Mouse (Mus musculus) cerebellum, adult (tissue): ENCODE measurements at regions not wholly inside any gene's neighbourhood (a gene's known extent, or its start where the extent isn't known, plus 50 kb on each side); places are given as distances from the start of the nearest gene placed in this dataset.
A peak's percentile ranks its signal among the peaks of the same experiment; 100 is the strongest.

Experiments used
- ATAC-seq: cut with Nextera tagmentation; 2 replicates; pipeline ENCODE4 v1.9.2; 2017; ENCODE audit warnings: mild to moderate bottlenecking, moderate library complexity, mixed read lengths; ENCODE audit not compliant: insufficient number of reproducible peaks, low FRiP score, low TSS enrichment

DNA sequence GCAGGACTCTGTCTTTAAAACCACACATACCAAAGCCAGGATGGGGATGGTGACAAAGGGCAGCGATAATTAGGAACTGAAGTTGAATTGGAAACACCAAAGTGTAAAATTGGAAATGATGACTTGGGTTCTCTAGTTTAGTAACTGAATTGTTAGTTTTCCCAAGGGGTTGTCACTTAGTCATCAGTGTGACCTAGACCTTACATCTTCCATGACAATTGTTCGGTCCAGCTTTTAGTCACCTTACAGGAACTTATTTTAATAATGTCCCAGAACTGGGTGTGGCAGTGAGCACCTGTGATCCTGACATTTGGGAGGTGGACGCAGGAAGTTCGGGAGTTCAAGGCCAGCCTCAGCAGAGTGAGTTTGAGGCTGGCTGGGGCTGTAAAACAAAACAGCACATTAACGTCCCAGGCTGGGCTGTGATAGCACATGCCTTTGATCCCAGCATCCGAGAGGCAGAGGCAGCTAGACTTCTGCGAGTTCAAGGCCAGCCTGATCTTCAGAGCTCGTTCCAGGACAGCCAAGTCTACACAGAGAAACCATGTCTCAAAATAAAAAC is 81.9 kb upstream of the Hes1 start:
- no peak for ATAC-seq

DNA sequence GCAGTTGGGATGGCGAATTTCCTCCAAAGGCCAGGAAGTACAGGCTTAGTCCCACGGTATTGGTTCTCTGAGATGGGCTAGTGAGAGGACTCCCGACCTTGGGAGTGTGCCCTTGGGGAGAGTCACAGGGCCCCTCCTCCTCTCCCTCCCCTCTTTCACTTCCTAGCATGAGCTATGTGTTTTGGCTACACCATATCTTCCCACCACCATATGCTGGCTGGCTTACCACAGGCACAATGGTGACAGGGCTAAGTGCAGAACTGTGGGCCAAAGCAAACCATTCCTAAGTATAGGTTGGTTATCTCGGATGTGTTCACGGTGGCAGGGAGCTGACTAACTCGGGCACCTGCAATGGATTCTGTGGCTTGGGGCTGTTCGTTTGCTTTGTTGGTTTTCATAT is 81.0 kb upstream of the Hes1 start:
- ATAC-seq: no peak

DNA sequence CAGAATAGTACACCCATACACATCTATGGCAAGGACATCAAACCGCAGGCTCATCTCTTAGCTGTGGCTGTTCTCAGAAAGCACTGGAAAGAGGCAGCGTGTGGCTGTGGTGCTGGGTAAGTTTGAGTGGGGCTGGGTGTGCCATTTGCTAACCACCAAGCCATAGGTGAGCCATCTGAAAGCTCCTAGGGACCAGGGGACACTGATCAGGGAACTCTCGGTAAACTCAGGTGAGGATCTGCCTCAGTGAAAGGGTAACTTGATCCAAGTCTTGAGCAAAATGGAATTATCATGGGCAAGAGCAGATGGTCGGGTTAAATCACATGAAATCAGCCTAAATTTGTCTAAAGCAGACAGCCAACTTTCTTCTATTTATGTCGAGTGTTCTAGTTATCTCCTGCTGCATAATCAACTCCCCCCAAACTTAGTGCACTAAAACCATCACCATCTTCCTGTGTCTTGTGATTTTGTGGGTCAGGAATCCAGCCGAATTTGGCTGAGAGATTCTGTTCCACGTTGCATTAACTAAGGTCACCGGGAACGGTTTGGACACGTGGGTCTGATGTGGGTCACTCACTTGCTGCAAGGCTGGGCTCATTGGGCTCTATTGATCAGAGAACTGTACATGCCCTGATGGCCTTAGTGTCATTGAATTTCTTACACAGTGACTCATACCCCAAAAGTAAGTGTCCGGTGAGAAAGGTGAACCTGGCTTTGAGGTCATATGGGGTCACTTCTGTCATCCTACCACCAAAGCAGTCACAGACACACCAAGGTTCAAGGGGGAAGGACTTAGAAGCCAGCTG is 78.9 kb upstream of the Hes1 start:
- ATAC-seq: no peak

DNA sequence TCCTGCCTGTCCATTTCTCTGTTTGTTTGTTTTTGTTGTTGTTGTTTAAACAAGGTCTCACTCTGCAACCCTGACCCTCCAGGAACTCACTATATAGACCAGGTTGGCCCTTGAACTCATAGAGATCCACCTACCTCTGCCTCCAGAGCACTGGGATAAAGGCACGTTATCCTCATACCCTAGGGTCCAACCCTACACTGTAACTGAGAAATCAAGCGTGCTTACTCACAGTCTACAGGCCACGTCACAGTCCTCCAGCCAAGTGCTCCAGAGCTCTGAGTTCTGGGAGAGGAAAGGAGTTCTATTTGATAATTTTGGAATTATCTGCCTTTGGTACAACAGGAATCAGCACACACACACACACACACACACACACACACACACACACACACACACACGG is 76.6 kb upstream of the Hes1 start:
- no peak for ATAC-seq

DNA sequence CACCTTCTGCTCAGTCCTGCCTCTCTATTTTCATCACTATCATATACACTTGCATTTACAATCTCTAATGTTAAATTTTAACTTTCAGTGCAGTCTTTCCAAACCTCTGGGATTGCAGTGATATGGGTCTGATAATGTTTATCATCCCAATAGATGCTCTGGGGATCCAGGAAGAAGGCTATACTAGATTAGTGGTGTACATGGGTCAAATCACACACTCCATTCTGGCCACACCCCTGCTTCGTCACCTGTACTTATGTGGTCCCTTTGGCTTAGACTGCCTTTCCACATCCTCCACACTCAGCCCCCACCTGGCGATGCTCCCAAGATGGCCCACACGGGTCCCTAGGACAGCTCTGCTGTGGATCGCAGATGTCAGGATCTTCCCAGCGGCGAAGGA is 76.2 kb upstream of the Hes1 start:
- no peak for ATAC-seq

DNA sequence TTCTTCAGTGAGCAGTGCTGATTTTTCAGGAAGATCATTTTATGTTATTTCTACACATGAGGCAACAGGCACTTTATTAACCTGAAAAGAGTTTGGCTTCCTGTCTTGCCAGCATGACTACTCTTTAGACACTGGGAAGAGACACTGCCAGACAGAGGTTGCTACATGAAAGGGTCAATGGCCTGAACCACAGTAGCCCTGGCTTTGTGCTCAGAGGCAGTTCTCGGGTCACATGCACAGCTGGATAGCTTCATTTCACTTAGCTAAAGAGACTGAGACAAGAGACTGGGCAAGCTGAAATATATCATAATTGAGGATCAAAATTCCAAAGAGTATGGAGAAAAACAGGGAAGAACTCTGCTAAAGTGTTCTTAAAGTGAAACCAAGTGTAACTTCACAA is 74.9 kb upstream of the Hes1 start:
- no peak for ATAC-seq

DNA sequence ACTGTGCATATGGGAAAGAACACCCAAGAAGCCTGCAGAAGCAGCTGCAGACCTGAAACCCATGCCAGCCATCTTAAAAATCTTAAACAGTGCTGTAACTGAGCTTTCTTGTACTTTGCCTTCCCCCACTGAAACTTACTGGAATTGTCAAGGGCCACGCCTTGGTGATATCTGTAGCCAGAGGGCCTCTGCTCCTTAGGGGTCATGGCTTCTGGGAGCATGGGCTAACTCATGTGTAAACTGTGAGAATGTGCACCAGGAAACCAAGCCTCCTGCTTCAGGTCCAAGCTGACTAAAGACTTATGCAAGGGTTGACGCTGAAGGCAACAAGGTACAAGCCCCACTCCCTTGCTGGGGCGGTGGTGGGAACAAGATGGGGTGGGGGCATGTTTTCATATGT is 73.8 kb upstream of the Hes1 start:
- no peak for ATAC-seq

DNA sequence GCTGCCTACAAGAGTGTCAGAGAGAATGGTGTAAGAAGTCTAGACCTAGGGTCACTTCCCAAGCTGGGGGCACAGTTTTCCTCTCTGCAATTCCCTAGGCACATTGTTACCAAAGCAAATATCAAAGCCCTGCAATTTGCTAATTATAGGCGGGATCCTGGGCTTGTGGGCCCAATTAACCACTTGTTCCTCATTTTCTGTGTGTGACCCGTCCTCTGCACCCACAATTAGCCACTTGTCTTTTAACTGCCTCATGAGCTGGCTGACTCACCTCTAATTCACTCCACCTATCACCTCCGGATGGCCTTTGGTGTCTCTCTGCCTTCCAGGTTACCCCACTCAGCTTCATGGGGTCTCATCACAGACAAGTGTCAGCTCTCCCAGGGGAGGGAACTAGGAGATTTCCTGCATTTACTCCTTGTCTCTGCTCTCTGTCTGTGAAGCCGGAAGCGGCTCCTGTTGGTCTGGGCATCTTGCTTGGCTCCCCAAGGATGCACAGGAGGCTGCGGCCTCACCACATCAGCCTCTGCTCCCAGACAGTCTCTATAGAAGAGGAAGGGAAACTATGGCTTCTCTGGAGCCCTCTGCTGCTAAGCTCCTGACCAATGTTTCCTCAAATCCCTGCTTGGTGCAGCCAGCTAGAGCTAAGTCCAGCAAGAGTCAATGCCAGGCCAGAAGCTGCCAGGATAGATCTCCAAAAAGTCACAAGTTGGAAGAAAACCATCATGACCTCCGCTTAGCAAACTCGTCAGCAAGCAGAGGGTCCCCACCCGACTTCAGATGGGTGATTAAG is 73.2 kb upstream of the Hes1 start:
- ATAC-seq: no peak

DNA sequence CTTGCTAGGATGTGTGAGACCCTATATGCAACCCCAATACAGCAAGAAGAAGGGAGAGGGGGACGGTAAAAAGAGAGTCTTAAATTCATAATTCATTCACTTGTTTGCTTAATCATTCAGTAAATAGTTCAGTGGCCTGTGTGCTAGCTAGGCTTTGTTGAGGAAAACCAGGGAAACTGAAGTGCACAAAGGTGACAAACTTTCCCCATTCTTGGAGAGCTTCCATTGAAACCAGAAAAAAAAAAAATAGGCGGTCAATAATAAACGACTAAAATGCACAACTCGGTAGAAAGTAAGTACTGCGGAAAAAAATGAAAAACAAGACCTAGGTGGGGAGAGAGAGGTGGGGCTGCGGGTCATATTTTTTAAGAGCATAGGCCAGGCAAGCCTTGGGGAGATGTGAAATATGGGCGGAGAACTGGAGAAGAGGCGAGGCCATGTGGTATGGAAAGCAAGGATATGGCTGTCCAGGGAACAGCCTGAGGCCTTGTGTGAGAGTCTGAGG is 72.3 kb upstream of the Hes1 start:
- ATAC-seq: no peak

DNA sequence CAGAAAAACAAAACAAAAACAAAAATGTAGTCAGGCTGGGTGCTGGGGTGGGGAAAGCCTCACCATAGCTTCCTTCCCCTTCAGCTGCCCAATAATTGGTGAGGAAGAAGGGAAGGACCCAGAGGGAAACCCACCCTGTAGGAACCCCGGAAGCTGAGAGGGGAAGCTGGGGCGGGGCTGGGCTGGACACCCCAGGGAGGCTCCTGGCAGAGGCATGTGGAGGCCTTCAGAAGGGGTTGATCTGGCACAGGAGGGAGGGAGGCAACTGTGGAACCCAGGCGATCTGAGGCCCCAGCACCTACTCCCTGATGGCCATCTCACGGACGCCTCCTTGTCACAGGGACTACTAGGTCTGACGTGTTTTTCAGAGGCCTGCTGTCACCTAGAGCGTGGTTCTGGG is 71.1 kb upstream of the Hes1 start:
- ATAC-seq: no peak

DNA sequence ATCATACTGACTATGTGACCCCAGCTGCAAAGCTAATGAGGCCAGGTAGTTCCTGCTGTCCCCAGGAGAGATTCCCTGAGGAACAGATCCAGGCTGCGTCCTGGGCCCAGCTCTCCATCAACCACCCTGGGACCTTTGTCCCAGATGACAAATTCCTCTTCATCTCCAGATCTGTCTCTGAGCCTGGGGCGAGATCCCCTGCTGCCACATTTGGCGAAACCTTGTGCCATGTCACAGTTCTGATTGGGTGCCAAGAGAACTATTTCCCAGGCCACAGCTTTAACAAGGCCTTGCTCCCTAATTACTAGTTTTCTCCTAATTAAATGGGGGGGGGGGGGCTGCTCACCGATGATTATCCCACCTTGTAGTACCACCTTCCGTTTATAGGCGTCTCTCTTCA is 70.6 kb upstream of the Hes1 start:
- ATAC-seq: no peak

DNA sequence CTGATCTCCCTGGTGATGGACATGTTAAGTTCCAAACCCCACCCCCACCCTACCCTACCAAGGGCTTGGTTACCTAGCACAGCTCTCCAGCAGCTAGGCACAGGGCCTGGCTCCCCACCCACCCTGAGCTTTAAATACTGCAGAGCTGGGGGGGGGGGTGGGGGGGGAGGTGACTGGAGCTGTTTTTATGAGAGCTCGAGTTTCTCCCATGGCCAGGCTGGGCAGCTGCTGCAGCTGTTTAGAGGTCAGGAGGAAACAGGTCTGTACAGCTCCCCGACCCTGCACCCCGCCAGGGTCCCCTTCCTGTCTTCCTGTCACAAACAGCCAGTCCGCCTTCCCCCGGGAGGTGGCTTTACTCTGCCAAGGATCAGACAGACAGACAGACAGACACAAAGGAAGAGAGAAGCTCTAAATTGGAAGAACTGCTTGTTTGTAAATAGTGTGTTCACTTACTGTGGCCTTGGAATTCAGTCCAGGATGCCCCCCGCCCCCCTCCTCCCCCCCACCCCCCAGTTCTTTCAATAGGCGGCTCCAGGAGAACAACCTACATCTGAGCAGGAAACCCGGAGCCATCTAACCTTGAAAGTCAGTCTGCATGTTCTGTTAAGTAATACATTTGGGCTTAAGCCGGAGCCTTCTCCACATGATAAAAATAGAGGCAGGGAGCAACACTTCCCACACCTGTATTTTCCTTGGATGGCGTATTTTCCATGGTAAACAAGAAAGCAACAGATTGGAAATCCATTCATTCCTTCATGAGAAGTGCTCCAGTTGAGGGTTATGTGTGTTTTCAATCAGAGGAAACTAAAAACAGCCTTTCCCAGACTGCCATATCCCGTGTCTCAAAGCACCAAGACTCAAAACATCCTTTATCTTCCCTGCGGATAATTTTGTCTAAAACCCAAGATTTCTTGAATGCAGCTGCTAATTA is 67.8 kb upstream of the Hes1 start:
- no peak for ATAC-seq

DNA sequence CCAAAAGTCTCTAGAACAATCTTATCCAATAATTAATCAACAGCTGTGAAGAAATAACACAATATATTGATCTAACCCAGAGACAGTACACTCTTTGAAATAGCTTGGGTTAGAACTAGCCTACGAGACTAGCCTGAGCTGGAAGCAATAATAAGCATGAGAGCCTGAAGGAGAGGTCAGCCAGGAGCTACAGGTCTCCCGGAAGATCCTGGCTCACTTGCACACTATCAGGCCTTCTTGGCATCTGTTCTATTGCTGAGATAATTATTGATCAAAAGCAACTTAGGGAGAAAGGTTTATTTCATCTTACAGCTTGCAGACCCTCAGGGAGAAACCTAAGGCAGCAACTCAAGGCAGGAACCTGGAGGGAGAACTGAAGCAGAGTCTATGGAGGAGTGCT is 64.0 kb upstream of the Hes1 start:
- ATAC-seq: no peak

DNA sequence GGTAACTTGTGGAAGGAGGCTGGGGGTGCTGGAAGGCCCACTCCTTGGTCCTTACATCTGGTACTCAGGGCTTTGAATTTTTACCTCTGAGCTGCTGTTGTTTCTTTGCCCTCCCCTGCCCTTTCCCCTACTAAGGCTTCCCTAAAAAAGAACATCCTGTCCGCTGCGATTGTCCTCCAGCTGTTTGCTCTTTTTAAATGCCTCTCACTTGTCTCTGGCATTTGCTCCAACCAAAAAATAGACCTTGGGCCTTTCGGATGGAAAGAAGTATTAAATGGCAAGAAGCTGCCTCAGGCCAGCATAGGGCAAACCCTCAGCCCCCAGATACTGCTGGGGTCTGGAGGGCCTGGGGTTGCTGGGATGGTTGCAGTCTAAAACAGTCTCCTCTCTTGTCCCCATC is 59.1 kb upstream of the Hes1 start:
- ATAC-seq: no peak

DNA sequence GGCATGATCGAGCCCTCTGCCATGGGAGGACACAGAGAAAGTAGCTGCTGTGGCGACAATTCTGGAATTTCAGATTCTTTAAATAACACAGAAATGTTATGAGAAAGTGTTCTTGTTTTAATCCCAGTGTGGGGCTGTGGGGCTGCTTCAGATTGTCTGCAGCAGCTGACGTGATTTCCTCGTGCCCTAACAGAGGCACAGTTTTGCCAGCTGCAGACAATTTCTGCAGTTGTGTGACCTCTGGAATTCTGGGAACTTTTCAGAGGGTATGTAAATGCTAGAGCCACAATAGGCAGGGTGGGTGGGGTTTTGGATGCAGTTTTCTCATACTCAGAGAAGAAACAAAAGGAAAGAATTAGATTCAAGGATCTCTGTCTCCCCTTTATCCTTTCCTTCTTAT is 57.4 kb upstream of the Hes1 start:
- no peak for ATAC-seq

DNA sequence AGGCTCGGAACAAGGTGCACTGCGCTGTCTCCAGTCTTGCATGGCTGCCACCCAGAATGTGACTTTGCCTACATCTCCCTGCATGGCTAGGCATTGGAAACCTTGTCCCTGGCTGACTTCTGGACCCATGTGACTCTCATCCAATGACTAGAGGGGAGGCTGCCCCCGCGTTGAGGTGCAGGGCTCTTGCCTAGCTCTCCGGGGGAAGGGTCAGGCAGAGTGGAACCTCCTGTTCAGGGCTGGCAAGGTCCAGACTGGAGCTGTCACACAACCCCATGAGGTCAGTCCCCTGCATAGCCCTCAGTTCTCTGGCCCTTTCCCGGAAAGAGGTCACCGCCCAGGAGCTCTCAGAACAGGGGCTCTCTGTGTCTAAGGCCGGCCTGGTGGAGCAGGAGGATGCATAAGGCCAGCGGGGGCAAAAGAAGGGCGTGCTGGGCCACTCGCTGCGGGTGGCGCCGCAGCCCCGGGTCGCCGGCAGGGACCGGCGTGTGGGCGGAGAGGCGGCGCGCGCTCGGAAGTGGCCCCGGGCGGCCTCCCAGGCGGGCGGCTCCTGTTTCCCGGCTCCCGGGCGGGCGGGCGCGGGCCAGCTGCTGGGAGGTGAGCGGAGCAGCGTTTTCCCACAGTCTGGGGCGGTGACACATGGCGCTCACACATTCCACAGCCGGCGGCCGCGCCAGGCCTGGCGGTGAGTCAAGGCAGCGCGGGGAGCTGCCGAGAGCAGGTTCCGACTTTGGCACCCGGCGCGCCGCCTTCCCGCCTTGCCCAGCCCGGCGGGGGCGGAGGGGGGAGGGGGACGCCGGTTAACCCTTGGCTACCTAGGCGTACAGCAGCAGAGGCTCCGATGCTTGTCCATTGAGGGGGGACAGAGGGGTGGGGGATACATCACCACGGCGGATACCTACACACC is 55.5 kb upstream of the Hes1 start:
- ATAC-seq: peak; percentile 71

DNA sequence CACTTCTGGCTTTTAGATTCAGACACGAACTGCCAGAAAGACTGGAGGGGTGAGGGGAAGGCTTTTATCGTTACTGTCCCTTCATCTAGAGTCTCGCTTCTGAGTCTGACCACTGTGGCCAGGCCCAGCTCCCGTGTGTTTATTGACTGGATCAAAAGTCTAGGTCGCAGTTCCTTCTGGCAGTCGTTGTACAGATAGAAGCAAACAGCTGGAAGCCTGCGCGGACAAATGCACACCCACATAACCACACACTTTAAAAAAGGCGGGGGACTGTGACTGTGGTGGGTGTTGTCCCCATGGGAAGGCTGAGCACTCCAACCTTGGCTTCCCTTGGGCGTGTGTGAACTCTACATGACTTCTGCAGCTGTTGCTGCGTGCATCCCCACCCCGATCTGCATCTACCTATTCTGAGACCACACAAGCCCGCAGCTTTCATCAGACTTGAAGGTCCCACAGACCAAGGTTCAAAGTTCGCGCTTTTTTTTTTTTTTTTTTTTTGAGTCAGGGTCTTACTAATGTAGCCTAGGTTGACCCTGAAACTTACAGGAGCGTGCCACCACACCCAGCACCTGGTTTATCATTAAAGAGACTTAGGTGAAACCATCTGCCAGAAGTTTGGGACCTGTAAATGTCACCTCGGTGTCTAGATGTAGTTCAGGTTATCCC is 54.5 kb upstream of the Hes1 start:
- ATAC-seq: no peak

DNA sequence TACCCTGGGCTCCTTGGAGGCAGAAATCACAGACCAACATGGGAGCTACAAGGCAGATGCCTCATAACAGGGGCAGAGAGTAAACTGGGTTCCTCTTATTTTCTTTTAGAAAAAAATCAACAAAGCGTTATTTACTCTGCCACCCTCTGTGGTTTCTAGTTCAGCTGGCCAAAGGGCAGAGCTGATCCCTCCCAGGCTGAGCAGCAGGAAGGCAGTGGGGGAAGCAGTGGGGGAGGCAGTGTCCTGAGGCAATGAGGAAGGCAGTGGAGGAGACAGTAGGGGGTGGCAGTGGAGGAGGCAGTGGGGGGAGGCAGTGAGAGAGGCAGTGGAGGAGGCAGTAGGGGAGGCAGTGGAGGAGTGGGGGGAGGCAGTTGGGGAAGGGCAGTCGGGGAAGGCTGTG is 51.1 kb upstream of the Hes1 start:
- ATAC-seq: no peak

DNA sequence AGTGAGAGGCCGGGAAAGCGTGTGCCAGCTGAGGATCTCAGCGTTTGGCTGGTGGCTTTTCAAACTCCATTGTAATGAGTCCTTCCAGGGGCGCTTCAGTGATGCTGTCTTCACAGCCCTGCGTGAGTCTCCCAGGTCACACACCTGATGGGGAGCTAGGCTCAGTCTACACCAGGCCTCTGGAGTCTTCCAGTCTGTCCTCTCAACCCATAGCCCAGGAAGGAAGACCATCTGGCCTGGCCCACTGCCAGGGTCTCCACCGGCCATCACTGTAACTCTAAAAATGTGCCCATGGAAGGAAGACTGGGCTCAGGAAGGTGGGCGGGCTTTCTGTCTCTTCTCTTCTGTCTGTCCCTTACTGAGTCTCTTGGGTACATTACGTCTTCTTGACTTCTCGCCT is 50.2 kb upstream of the Hes1 start:
- no peak for ATAC-seq
